10 mouse cellular contexts compared by ENCODE assay signal in genomic region chr1:43562002-43562666, GRCm38 (mm10).
DNase-seq lines count a peak whose midpoint lies in the region; ATAC-seq lines count a peak whose summit lies in the region.
"Had no signal": no experiment of that assay in that cellular context is flagged by ENCODE, and none has a peak within 500 bp of the region (broad histone marks: within the 10 kb centered on the region; RNA-seq: fewer than 3 reads in every experiment).

No protein-coding gene starts in this region.

- peak; percentile 77 for ATAC-seq in activated CD4-positive, CD25-positive, alpha-beta regulatory T cell, adult 4 months
- no peak for ATAC-seq in kidney, embryonic 14.5 days (ENCODE audit: low FRiP score, low TSS enrichment)

- 87% methylated on average over 13 of the region's 13 CpGs for WGBS in kidney, embryonic 14.5 days

- intact Hi-C loops in left cerebral cortex, postnatal 14 days (cut with DNase I), result no loop called here
- intact Hi-C loops in left cerebral cortex, postnatal 36 days (cut with DNase I), result no loop called here

- no peaks in the 10 kb centered on the region for H3K4me1 ChIP-seq in kidney, embryonic 14.5 days (ENCODE audit: control insufficient read depth, insufficient read depth, low read length)
- H3K4me1 ChIP-seq: stomach, embryonic 15.5 days had no signal

- no peaks in the 10 kb centered on the region for H3K9me3 ChIP-seq in kidney, embryonic 14.5 days (ENCODE audit: control insufficient read depth, low read length)
- H3K9me3 ChIP-seq: stomach, embryonic 15.5 days had no signal

- no peak overlapping the region for H3K4me2 ChIP-seq in kidney, embryonic 14.5 days (replicated peaks; ENCODE audit: low read depth, low read length)
- H3K4me2 ChIP-seq: stomach, embryonic 15.5 days had no signal

- peaks cover 9% of the 10 kb centered on the region; the same call in 1 of the 2 replicates for H3K36me3 ChIP-seq in kidney, embryonic 14.5 days (ENCODE audit: control insufficient read depth, insufficient read depth, low read length)
- H3K36me3 ChIP-seq: stomach, embryonic 15.5 days had no signal

- H3K4me3 ChIP-seq in kidney, embryonic 14.5 days (ENCODE audit: low read length), result no peak overlapping the region
- H3K4me3 ChIP-seq: stomach, embryonic 15.5 days had no signal

- peak; percentile 17 to 25 for DNase-seq in left cerebral cortex, postnatal 14 days (ENCODE audit: low spot score in 2 of 2)
- DNase-seq in left cerebral cortex, postnatal 36 days (ENCODE audit: low spot score in 2 of 2), result no peak
- DNase-seq in cerebellum, postnatal 10 days, result peak; percentile 85 to 87
- DNase-seq in telencephalon, adult 2 months (ENCODE audit: low read depth, low spot score), result peak; percentile 19
- no peak for DNase-seq in urinary bladder, adult 18-20 months (ENCODE audit: low spot score in 2 of 2)
- no peak for DNase-seq in gastrocnemius, adult 18-20 months (ENCODE audit: low spot score)
- DNase-seq: heart, postnatal 4 days had no signal

- H3K9ac ChIP-seq in kidney, embryonic 14.5 days (ENCODE audit: low read depth, low read length), result no peak overlapping the region
- H3K9ac ChIP-seq: stomach, embryonic 15.5 days had no signal

- H3K27me3 ChIP-seq in kidney, embryonic 14.5 days (ENCODE audit: control insufficient read depth, insufficient read depth, low read length), result no peaks in the 10 kb centered on the region
- H3K27me3 ChIP-seq: stomach, embryonic 15.5 days had no signal

- no peak overlapping the region for H3K27ac ChIP-seq in kidney, embryonic 14.5 days (ENCODE audit: low read depth, low read length)
- H3K27ac ChIP-seq: stomach, embryonic 15.5 days had no signal

Comparison
In these comparisons a context has a peak if more than half of its experiments do, and no peak if none do; other contexts are left out.
1. DNase-seq: peak in left cerebral cortex, postnatal 14 days (2 of 2), cerebellum, postnatal 10 days (2 of 2) and telencephalon, adult 2 months (single experiment); none in left cerebral cortex, postnatal 36 days (0 of 2), urinary bladder, adult 18-20 months (0 of 2) and gastrocnemius, adult 18-20 months (single experiment).